Mouse (Mus musculus) urinary bladder, adult 2 months (tissue): ENCODE data around the gene Slc17a7. TPM values are rescaled to one million over a fixed set of nuclear protein-coding genes. Genes with fewer than 3 reads are reported as not detected.
"Not testable (repeated sequence)": the region's sequence is repeated elsewhere in the genome, so short reads cannot be mapped to it uniquely, and the experiment has no call there.

ENCODE experiments used
- DNase-seq: peaks from one replicate; pipeline ENCODE4 v3.0.0; 2022; ENCODE audit warnings: low spot score
- polyA plus RNA-seq: library from polyadenylated mRNA; depleted of rRNA; stranded (reverse); fragments of >200 nt; gene quantifications from 2 replicates; pipeline ENCODE4 v1.2.3, GENCODE M21; 2012; rRNA removed

Slc17a7 gene
- polyA plus RNA-seq = 0.03 and 0.04 TPM in 2 replicates

- DNase-seq = no peak
Observed at GRCm38 (mm10) chr7:45163735-45164490, at the start of gene Slc17a7. TSS of gene Slc17a7 (plus strand) at chr7:45163949.

- DNase-seq = no peak
Observed at GRCm38 (mm10) chr7:45117566-45117965, 46.2 kb upstream of the Slc17a7 start.

- no peak for DNase-seq
Observed at GRCm38 (mm10) chr7:45118336-45118735, 45.4 kb upstream of the Slc17a7 start.

GRCm38 (mm10) chr7:45119780-45120709 lies 43.7 kb upstream of the Slc17a7 start:
- no peak for DNase-seq

- no peak for DNase-seq
Observed at GRCm38 (mm10) chr7:45121404-45121803, 42.3 kb upstream of the Slc17a7 start.

- DNase-seq = no peak
Observed at GRCm38 (mm10) chr7:45121966-45122365, 41.8 kb upstream of the Slc17a7 start.

GRCm38 (mm10) chr7:45122561-45123185 lies 41.1 kb upstream of the Slc17a7 start:
- no peak for DNase-seq

GRCm38 (mm10) chr7:45123186-45123570 lies 40.6 kb upstream of the Slc17a7 start:
- no peak for DNase-seq

GRCm38 (mm10) chr7:45124224-45125143 lies 39.3 kb upstream of the Slc17a7 start, which contains the start of gene Rps11:
TSS of gene Rps11 (minus strand) at chr7:45124439.
- DNase-seq = peak; percentile 92

- no peak for DNase-seq
Observed at GRCm38 (mm10) chr7:45125144-45125600, 38.6 kb upstream of the Slc17a7 start.

- not testable (repeated sequence) for DNase-seq
Observed at GRCm38 (mm10) chr7:45125649-45126048, 38.1 kb upstream of the Slc17a7 start.

GRCm38 (mm10) chr7:45126147-45126843 lies 37.5 kb upstream of the Slc17a7 start:
- DNase-seq = no peak

- DNase-seq = no peak
Observed at GRCm38 (mm10) chr7:45126844-45127699, 36.7 kb upstream of the Slc17a7 start.

GRCm38 (mm10) chr7:45127700-45128224 lies 36.0 kb upstream of the Slc17a7 start:
- no peak for DNase-seq

GRCm38 (mm10) chr7:45128624-45129246 lies 35.0 kb upstream of the Slc17a7 start, which contains the start of gene Rpl13a:
TSS of gene Rpl13a (minus strand) at chr7:45128761.
- DNase-seq = peak; percentile 94

GRCm38 (mm10) chr7:45129318-45129717 lies 34.4 kb upstream of the Slc17a7 start:
- DNase-seq = no peak

- no peak for DNase-seq
Observed at GRCm38 (mm10) chr7:45129776-45130512, 33.8 kb upstream of the Slc17a7 start.

- no peak for DNase-seq
Observed at GRCm38 (mm10) chr7:45131850-45132249, 31.9 kb upstream of the Slc17a7 start.
